Mouse (Mus musculus) heart, embryonic 11.5 days (tissue): ENCODE data around the gene Brip1. TPM values are rescaled to one million over a fixed set of nuclear protein-coding genes. Genes with fewer than 3 reads are reported as not detected.

Experiments
- ATAC-seq: fragments of 200-750 bp; cut with Nextera tagmentation; replicated peaks from 2 replicates; pipeline ENCODE4 v1.8.0; 2017; ENCODE audit warnings: moderate library complexity; ENCODE audit not compliant: insufficient number of reproducible peaks, low FRiP score, low TSS enrichment
- H3K27ac ChIP-seq: fragments of 300-500 bp; sonication (generic); 2 replicates; pipeline ENCODE4 v1.5.1; 2014; ENCODE audit warnings: mild to moderate bottlenecking, low read depth, low read length
- H3K27me3 ChIP-seq: fragments of 300-500 bp; sonication (generic); 2 replicates; pipeline ENCODE4 v1.6.1; 2014; ENCODE audit warnings: mild to moderate bottlenecking, low read length, mixed read lengths; ENCODE audit not compliant: control insufficient read depth, insufficient read depth
- H3K36me3 ChIP-seq: fragments of 300-500 bp; sonication (generic); 2 replicates; pipeline ENCODE4 v1.6.1; 2014; ENCODE audit warnings: mild to moderate bottlenecking, low read length, moderate library complexity, mixed read lengths; ENCODE audit not compliant: control insufficient read depth, insufficient read depth
- H3K4me1 ChIP-seq: fragments of 300-500 bp; sonication (generic); 2 replicates; pipeline ENCODE4 v1.6.1; 2014; ENCODE audit warnings: low read length; ENCODE audit not compliant: control insufficient read depth, insufficient read depth
- H3K4me2 ChIP-seq: fragments of 300-500 bp; sonication (generic); 2 replicates; pipeline ENCODE4 v1.6.1; 2014; ENCODE audit warnings: mild to moderate bottlenecking, moderate library complexity
- H3K4me3 ChIP-seq: fragments of 300-500 bp; sonication (generic); 2 replicates; pipeline ENCODE4 v1.5.1; 2014; ENCODE audit warnings: low read depth, low read length
- H3K9ac ChIP-seq: fragments of 300-500 bp; sonication (generic); 2 replicates; pipeline ENCODE4 v1.6.1; 2014; ENCODE audit warnings: mild to moderate bottlenecking, low read depth, low read length, moderate library complexity
- H3K9me3 ChIP-seq: fragments of 300-500 bp; sonication (generic); replicated peaks from 2 replicates; pipeline ENCODE4 v1.6.1; 2016; ENCODE audit warnings: low read length; ENCODE audit not compliant: control insufficient read depth
- WGBS: fragments of 180-500 bp; shearing (Covaris S2); extraction: QIAGEN DNeasy Blood & Tissue Kit; methylation state at CpG from one replicate; pipeline ENCODE4 v1.1.7; 2014; ENCODE audit not compliant: insufficient replicate concordance; 5-methylcytosine and 5-hydroxymethylcytosine counted together
- polyA plus RNA-seq: library from polyadenylated mRNA; unstranded; fragments of >200 nt; fragmentation: Nextera tagmentation; extraction: Ambion mirVana; gene quantifications from 2 replicates; pipeline ENCODE4 v1.2.1, GENCODE M21; 2014

Gene Brip1
- polyA plus RNA-seq, 1 experiment from 2014 or later, result 5.8 TPM

GRCm38 (mm10) chr11:86099341-86099740 lies 101.7 kb downstream of the Brip1 start:
- H3K4me3 ChIP-seq, result no peak overlapping the region
- H3K9ac ChIP-seq, result no peak overlapping the region
- H3K27me3 ChIP-seq, result no peaks in the 10 kb centered on the region
- H3K36me3 ChIP-seq, result peaks cover 2% of the 10 kb centered on the region; the same call in 1 of the 2 replicates
- no peak for ATAC-seq
- no peaks in the 10 kb centered on the region for H3K9me3 ChIP-seq
- no peak overlapping the region for H3K4me2 ChIP-seq
- no peak overlapping the region for H3K27ac ChIP-seq
- 50% methylated on average over 2 of the region's 2 CpGs for WGBS
- H3K4me1 ChIP-seq, result no peaks in the 10 kb centered on the region

GRCm38 (mm10) chr11:86088815-86089214 lies 112.2 kb downstream of the Brip1 start:
- Histone ChIP-seq H3K27me3 (no peaks in the 10 kb centered on the region), H3K9me3 (no peaks in the 10 kb centered on the region), H3K9ac (no peak overlapping the region), H3K4me3 (no peak overlapping the region), H3K4me2 (no peak overlapping the region), H3K4me1 (no peaks in the 10 kb centered on the region), H3K36me3 (no peaks in the 10 kb centered on the region), H3K27ac (no peak overlapping the region)
- ATAC-seq, result no peak

GRCm38 (mm10) chr11:86084522-86084921 lies 116.5 kb downstream of the Brip1 start:
- no peak for ATAC-seq
- Histone ChIP-seq H3K4me1 (0 out of 2 replicates have a peak, but pooled peaks cover 2% of the 10 kb centered on the region), H3K36me3 (no peaks in the 10 kb centered on the region), H3K27me3 (no peaks in the 10 kb centered on the region), H3K9me3 (no peaks in the 10 kb centered on the region), H3K4me3 (no peak overlapping the region), H3K27ac (no peak overlapping the region), H3K9ac (no peak overlapping the region), H3K4me2 (no peak overlapping the region; the same call in 1 of the 2 replicates)
- WGBS, result 38% methylated on average over 4 of the region's 4 CpGs

- no peak overlapping the region for H3K27ac ChIP-seq
- 76% methylated on average over 8 of the region's 8 CpGs for WGBS
- no peaks in the 10 kb centered on the region for H3K27me3 ChIP-seq
Measured at GRCm38 (mm10) chr11:86078025-86078424, 123.0 kb downstream of the Brip1 start.

GRCm38 (mm10) chr11:86076966-86077365 lies 124.0 kb downstream of the Brip1 start:
- Histone ChIP-seq H3K27me3 (no peaks in the 10 kb centered on the region), H3K9ac (no peak overlapping the region), H3K36me3 (no peaks in the 10 kb centered on the region), H3K4me1 (no peaks in the 10 kb centered on the region), H3K4me2 (no peak overlapping the region), H3K4me3 (no peak overlapping the region), H3K9me3 (no peaks in the 10 kb centered on the region), H3K27ac (no peak overlapping the region)
- no peak for ATAC-seq
- 79% methylated on average over 7 of the region's 7 CpGs for WGBS

More at GRCm38 (mm10) chr11:86078025-86078424, 123.0 kb downstream of the Brip1 start:
- no peaks in the 10 kb centered on the region for H3K36me3 ChIP-seq
- no peaks in the 10 kb centered on the region for H3K9me3 ChIP-seq
- no peak overlapping the region for H3K4me3 ChIP-seq
- no peaks in the 10 kb centered on the region for H3K4me1 ChIP-seq
- ATAC-seq, result no peak
- no peak overlapping the region for H3K4me2 ChIP-seq
- no peak overlapping the region for H3K9ac ChIP-seq

GRCm38 (mm10) chr11:86076403-86076802 lies 124.6 kb downstream of the Brip1 start:
- Histone ChIP-seq H3K27me3 (no peaks in the 10 kb centered on the region), H3K27ac (no peak overlapping the region), H3K4me3 (no peak overlapping the region), H3K36me3 (no peaks in the 10 kb centered on the region), H3K4me2 (no peak overlapping the region), H3K9ac (no peak overlapping the region), H3K4me1 (no peaks in the 10 kb centered on the region), H3K9me3 (no peaks in the 10 kb centered on the region)
- ATAC-seq, result no peak
- 89% methylated on average over 5 of the region's 5 CpGs for WGBS

GRCm38 (mm10) chr11:86075371-86075770 lies 125.6 kb downstream of the Brip1 start:
- H3K4me3 ChIP-seq, result no peak overlapping the region
- H3K4me1 ChIP-seq, result no peaks in the 10 kb centered on the region
- H3K27ac ChIP-seq, result no peak overlapping the region
- 75% methylated on average over 1 of the region's 1 CpGs for WGBS
- no peaks in the 10 kb centered on the region for H3K36me3 ChIP-seq
- ATAC-seq, result no peak
- no peak overlapping the region for H3K4me2 ChIP-seq
- H3K27me3 ChIP-seq, result no peaks in the 10 kb centered on the region
- H3K9me3 ChIP-seq, result no peaks in the 10 kb centered on the region
- H3K9ac ChIP-seq, result no peak overlapping the region

GRCm38 (mm10) chr11:86068651-86069050 lies 132.3 kb downstream of the Brip1 start:
- no peak for ATAC-seq
- Histone ChIP-seq H3K27me3 (no peaks in the 10 kb centered on the region), H3K27ac (no peak overlapping the region), H3K9ac (no peak overlapping the region), H3K4me3 (no peak overlapping the region), H3K9me3 (no peaks in the 10 kb centered on the region), H3K36me3 (0 out of 2 replicates have a peak, but pooled peaks cover 2% of the 10 kb centered on the region), H3K4me1 (no peaks in the 10 kb centered on the region), H3K4me2 (no peak overlapping the region)
- WGBS, result 67% methylated on average over 6 of the region's 6 CpGs

GRCm38 (mm10) chr11:86067154-86067553 lies 133.8 kb downstream of the Brip1 start:
- no peak for ATAC-seq
- Histone ChIP-seq H3K36me3 (0 out of 2 replicates have a peak, but pooled peaks cover 2% of the 10 kb centered on the region), H3K9ac (no peak overlapping the region), H3K27me3 (no peaks in the 10 kb centered on the region), H3K4me3 (no peak overlapping the region), H3K27ac (no peak overlapping the region), H3K4me1 (no peaks in the 10 kb centered on the region), H3K9me3 (no peaks in the 10 kb centered on the region), H3K4me2 (no peak overlapping the region)
- 68% methylated on average over 8 of the region's 8 CpGs for WGBS
